Mouse (Mus musculus) MEL (cell line): ENCODE measurements around the gene Nwd2. TPM values are rescaled to one million over a fixed set of nuclear protein-coding genes. Genes with fewer than 3 reads are reported as not detected.

Source experiments
- DNase-seq: peaks from one replicate; pipeline ENCODE4 v3.0.0; 2011; ENCODE audit warnings: low read depth, low spot score
- H3K27ac ChIP-seq: 2 replicates; pipeline ENCODE4 v1.5.1; 2012; ENCODE audit warnings: low read depth, mild to moderate bottlenecking, control low read depth, low read length, moderate library complexity; ENCODE audit not compliant: control insufficient read depth
- H3K27me3 ChIP-seq, 2 experiments: fragments of 150-350 bp in 1 of 2; sonication (generic) in 1 of 2; 2 replicates each; pipeline ENCODE4 v1.6.1; 2012; ENCODE audit warnings: low read length in 2 of 2, mild to moderate bottlenecking in 2 of 2, improper control_type of control experiment in 1 of 2, moderate library complexity in 1 of 2; ENCODE audit not compliant: insufficient read depth in 2 of 2, control insufficient read depth in 1 of 2
- H3K36me3 ChIP-seq, 2 experiments: 2 replicates each; pipeline ENCODE4 v1.6.1; 2012 to 2014; ENCODE audit warnings: low read length in 2 of 2, improper control_type of control experiment in 1 of 2, inconsistent platforms in 1 of 2, mild to moderate bottlenecking in 1 of 2; ENCODE audit not compliant: insufficient read depth in 2 of 2, control insufficient read depth in 1 of 2
- H3K4me1 ChIP-seq, 2 experiments: fragments of 150-350 bp in 1 of 2; sonication (generic) in 1 of 2; 2 replicates each; pipeline ENCODE4 v1.6.1; 2012; ENCODE audit warnings: low read length in 2 of 2, improper control_type of control experiment in 1 of 2, mild to moderate bottlenecking in 1 of 2; ENCODE audit not compliant: insufficient read depth in 2 of 2, control insufficient read depth in 1 of 2
- H3K4me3 ChIP-seq, 2 experiments: fragments of 150-350 bp in 1 of 2; sonication (generic) in 1 of 2; 2 replicates each; pipeline ENCODE4 v1.5.1; 2012; ENCODE audit warnings: low read depth in 2 of 2, low read length in 2 of 2, mild to moderate bottlenecking in 2 of 2, moderate library complexity in 2 of 2, control low read depth in 1 of 2, improper control_type of control experiment in 1 of 2; ENCODE audit not compliant: control insufficient read depth in 1 of 2, insufficient read depth in 1 of 2
- H3K79me2 ChIP-seq: 2 replicates; pipeline ENCODE4 v1.6.1; 2012; ENCODE audit warnings: mild to moderate bottlenecking, low read length, moderate library complexity; ENCODE audit not compliant: control insufficient read depth, poor library complexity, insufficient read depth
- H3K9ac ChIP-seq: 2 replicates; pipeline ENCODE4 v1.6.1; 2012; ENCODE audit warnings: low read depth, mild to moderate bottlenecking, control low read depth, low read length, moderate library complexity; ENCODE audit not compliant: control insufficient read depth, poor library complexity, severe bottlenecking
- H3K9me3 ChIP-seq: fragments of 150-350 bp; sonication (generic); replicated peaks from 2 replicates; pipeline ENCODE4 v1.6.1; 2012; ENCODE audit warnings: mild to moderate bottlenecking, low read length, improper control_type of control experiment, moderate library complexity; ENCODE audit not compliant: insufficient read depth
- MAX ChIP-seq: IDR thresholded peaks from 2 replicates; pipeline ENCODE4 v1.6.1; 2011; ENCODE audit warnings: low read length, improper control_type of control experiment
- NRF1 ChIP-seq: IDR thresholded peaks from 2 replicates; pipeline ENCODE4 v1.6.1; 2014; ENCODE audit warnings: low read depth, mild to moderate bottlenecking, inconsistent platforms, low read length, improper control_type of control experiment, moderate library complexity; ENCODE audit not compliant: poor library complexity, insufficient read depth, severe bottlenecking
- USF2 ChIP-seq, 2 experiments: IDR thresholded peaks; 2 replicates each; pipeline ENCODE4 v1.6.1; 2011 to 2012; ENCODE audit warnings: improper control_type of control experiment in 2 of 2, low read length in 2 of 2, borderline replicate concordance in 1 of 2, inconsistent platforms in 1 of 2, low read depth in 1 of 2, mild to moderate bottlenecking in 1 of 2; ENCODE audit not compliant: insufficient read depth in 1 of 2
- polyA plus RNA-seq, 2 experiments: library from polyadenylated mRNA; stranded (reverse) in 1 of 2; unstranded in 1 of 2; fragments of >175 nt in 1 of 2; fragments of >200 nt in 1 of 2; gene quantifications; 2 replicates each; pipeline versions ENCODE4 v1.2.1 to v1.2.4; 2012; ENCODE audit warnings: low replicate concordance in 2 of 2, low read depth in 1 of 2; ENCODE audit not compliant: insufficient read length in 2 of 2, insufficient read depth in 1 of 2, missing spikeins in 1 of 2
- total RNA-seq: library from RNA; depleted of rRNA; stranded (reverse); fragments of 300-350 nt; gene quantifications from 2 replicates; pipeline ENCODE4 v1.2.3, GENCODE M21; 2012; rRNA removed

The Nwd2 gene
- total and polyA plus RNA-seq, 3 experiments: not detected

DNA sequence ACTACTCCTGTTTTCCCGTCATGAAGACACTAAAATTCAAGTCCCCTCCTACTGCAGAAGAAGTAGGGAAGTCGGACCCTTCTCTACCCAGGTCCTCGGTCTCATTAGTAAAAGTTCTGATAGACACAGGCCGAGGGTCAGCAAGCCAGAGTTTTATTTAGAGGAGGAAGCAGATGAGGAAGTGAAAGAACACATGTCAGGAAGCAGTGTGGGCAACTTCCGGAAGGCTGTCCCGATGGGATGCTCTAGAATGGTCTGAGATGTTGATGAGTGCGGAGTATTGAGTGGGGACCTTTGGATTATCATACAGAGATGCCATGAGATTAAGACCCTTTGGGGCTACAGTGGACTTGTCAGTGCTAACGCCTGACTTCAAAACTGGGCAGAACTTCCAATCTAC, 210.0 kb downstream of the Nwd2 start:
- Histone ChIP-seq H3K4me3 (no peak overlapping the region), H3K4me1 (no peaks in the 10 kb centered on the region), H3K79me2 (no peaks in the 10 kb centered on the region), H3K27me3 (no peaks in the 10 kb centered on the region), H3K9me3 (no peaks in the 10 kb centered on the region), H3K27ac (no peak overlapping the region), H3K36me3 (no peaks in the 10 kb centered on the region), H3K9ac (no peak overlapping the region)
- TF ChIP-seq NRF1 (no peak), MAX (no peak), USF2 (IDR thresholded peaks at IDR 0.05; ENCODE audit: borderline replicate concordance in 1 of 2, insufficient read depth in 1 of 2, low read depth in 1 of 2, low read length in 2 of 2) (no peak)
- no peak for DNase-seq

Other genes with a start within 250 kb of the Nwd2 start
- gene 0610040J01Rik, start 163.3 kb downstream of the Nwd2 start, total RNA-seq: not detected in 2 replicates
- not detected for gene 0610040J01Rik, start 163.3 kb downstream of the Nwd2 start, polyA plus RNA-seq